Mouse (Mus musculus) midbrain, postnatal 0 days (tissue): ENCODE measurements at regions not wholly inside any gene's neighbourhood (a gene's known extent, or its start where the extent isn't known, plus 50 kb on each side); places are given as distances from the start of the nearest gene placed in this dataset.
"Not testable (repeated sequence)": the region's sequence is repeated elsewhere in the genome, so short reads cannot be mapped to it uniquely, and the experiment has no call there.

Source experiments
- ATAC-seq: fragments of 200-750 bp; cut with Nextera tagmentation; 2 replicates; pipeline ENCODE4 v1.8.0; 2017; ENCODE audit warnings: moderate number of reproducible peaks, mild to moderate bottlenecking, moderate TSS enrichment, moderate library complexity; ENCODE audit not compliant: low FRiP score
- DNase-seq: peaks from one replicate; pipeline ENCODE4 v3.0.0-alpha.2; 2015; ENCODE audit warnings: low spot score
- H3K27ac ChIP-seq: fragments of 300-500 bp; sonication (generic); 2 replicates; pipeline ENCODE4 v1.5.1; 2014; ENCODE audit warnings: low read depth, mild to moderate bottlenecking, low read length, mixed read lengths
- H3K27me3 ChIP-seq: fragments of 300-500 bp; sonication (generic); 2 replicates; pipeline ENCODE4 v1.6.1; 2014; ENCODE audit warnings: low read length, control low read depth, mixed read lengths; ENCODE audit not compliant: insufficient read depth
- H3K36me3 ChIP-seq: fragments of 300-500 bp; sonication (generic); 2 replicates; pipeline ENCODE4 v1.6.1; 2014; ENCODE audit warnings: low read length, control low read depth, mixed read lengths; ENCODE audit not compliant: insufficient read depth
- H3K4me1 ChIP-seq: fragments of 300-500 bp; sonication (generic); 2 replicates; pipeline ENCODE4 v1.6.1; 2014; ENCODE audit warnings: mild to moderate bottlenecking, control low read depth, antibody characterized with exemption, low read length, mixed read lengths; ENCODE audit not compliant: insufficient read depth
- H3K4me2 ChIP-seq: fragments of 300-500 bp; sonication (generic); 2 replicates; pipeline ENCODE4 v1.6.1; 2014; ENCODE audit warnings: low read depth, mild to moderate bottlenecking, low read length, mixed read lengths; ENCODE audit not compliant: poor library complexity, severe bottlenecking
- H3K4me3 ChIP-seq: fragments of 300-500 bp; sonication (generic); 2 replicates; pipeline ENCODE4 v1.5.1; 2014; ENCODE audit warnings: low read depth, mild to moderate bottlenecking, low read length, moderate library complexity
- H3K9ac ChIP-seq: fragments of 300-500 bp; sonication (generic); replicated peaks from 2 replicates; pipeline ENCODE4 v1.6.1; 2014; ENCODE audit warnings: mild to moderate bottlenecking, low read length, moderate library complexity, mixed read lengths; ENCODE audit not compliant: poor library complexity, severe bottlenecking
- H3K9me3 ChIP-seq: fragments of 300-500 bp; sonication (generic); 2 replicates; pipeline ENCODE4 v1.6.1; 2016; ENCODE audit warnings: low read length, control low read depth
- CTCF ChIP-seq: IDR thresholded peaks from 2 replicates; pipeline ENCODE4 v1.5.1; 2016; ENCODE audit warnings: antibody characterized with exemption, mild to moderate bottlenecking
- WGBS: fragments of 180-500 bp; shearing (Covaris S2); extraction: QIAGEN DNeasy Blood & Tissue Kit; methylation state at CpG from one replicate; pipeline ENCODE4 v1.1.7; 2014; 5-methylcytosine and 5-hydroxymethylcytosine counted together

- peak; percentile 17 for DNase-seq
- Histone ChIP-seq H3K27ac (no peak overlapping the region), H3K4me1 (no peaks in the 10 kb centered on the region), H3K4me2 (no peak overlapping the region), H3K27me3 (no peaks in the 10 kb centered on the region), H3K9me3 (no peaks in the 10 kb centered on the region), H3K36me3 (no peaks in the 10 kb centered on the region), H3K9ac (no peak overlapping the region), H3K4me3 (no peak overlapping the region)
- TF ChIP-seq CTCF, result no peak
- 45% methylated on average over 12 of the region's 12 CpGs for WGBS
- no peak for ATAC-seq
These were observed 73.6 kb upstream of the Rpl34 start for GRCm38 (mm10) chr3:130803591-130804326.

- WGBS, result 64% methylated on average over 2 of the region's 2 CpGs
- ATAC-seq, result no peak
These were observed 69.8 kb upstream of the Rpl34 start for GRCm38 (mm10) chr3:130800016-130800415.

GRCm38 (mm10) chr3:130797956-130798355 lies 67.8 kb upstream of the Rpl34 start:
- DNase-seq, ATAC-seq, H3K27ac ChIP-seq: not testable (repeated sequence)

More at GRCm38 (mm10) chr3:130800016-130800415, 69.8 kb upstream of the Rpl34 start:
- Histone ChIP-seq H3K9ac (no peak overlapping the region), H3K27ac (no peak overlapping the region), H3K4me2 (no peak overlapping the region), H3K4me1 (no peaks in the 10 kb centered on the region), H3K4me3 (no peak overlapping the region), H3K36me3 (no peaks in the 10 kb centered on the region), H3K9me3 (no peaks in the 10 kb centered on the region), H3K27me3 (no peaks in the 10 kb centered on the region)
- no peak for TF ChIP-seq CTCF
- DNase-seq, result no peak

GRCm38 (mm10) chr3:130796531-130796930 lies 66.3 kb upstream of the Rpl34 start:
- ATAC-seq (no peak), DNase-seq (no peak)
- Histone ChIP-seq H3K27ac (no peak overlapping the region), H3K27me3 (no peaks in the 10 kb centered on the region), H3K4me3 (no peak overlapping the region), H3K9me3 (no peaks in the 10 kb centered on the region), H3K36me3 (no peaks in the 10 kb centered on the region), H3K4me2 (no peak overlapping the region), H3K9ac (no peak overlapping the region), H3K4me1 (no peaks in the 10 kb centered on the region)
- 82% methylated on average over 8 of the region's 8 CpGs for WGBS
- TF ChIP-seq CTCF, result no peak

More at GRCm38 (mm10) chr3:130797956-130798355, 67.8 kb upstream of the Rpl34 start:
- H3K27me3 ChIP-seq, H3K4me3 ChIP-seq, H3K36me3 ChIP-seq, H3K4me2 ChIP-seq, H3K4me1 ChIP-seq, H3K9me3 ChIP-seq, H3K9ac ChIP-seq: not testable (repeated sequence)
- 100% methylated on average over 1 of the region's 1 CpGs for WGBS

GRCm38 (mm10) chr3:130795396-130795795 lies 65.2 kb upstream of the Rpl34 start:
- no peaks in the 10 kb centered on the region for H3K4me1 ChIP-seq
- H3K4me2 ChIP-seq, result no peak overlapping the region
- ATAC-seq, result no peak
- H3K9me3 ChIP-seq, result no peaks in the 10 kb centered on the region
- 80% methylated on average over 4 of the region's 4 CpGs for WGBS
- H3K4me3 ChIP-seq, result no peak overlapping the region
- no peaks in the 10 kb centered on the region for H3K27me3 ChIP-seq
- no peaks in the 10 kb centered on the region for H3K36me3 ChIP-seq
- DNase-seq, result no peak
- H3K9ac ChIP-seq, result no peak overlapping the region
- no peak for TF ChIP-seq CTCF
- no peak overlapping the region for H3K27ac ChIP-seq

GRCm38 (mm10) chr3:130794142-130794925 lies 64.1 kb upstream of the Rpl34 start:
- Histone ChIP-seq H3K9ac (no peak overlapping the region), H3K36me3 (no peaks in the 10 kb centered on the region), H3K4me2 (no peak overlapping the region), H3K4me1 (no peaks in the 10 kb centered on the region), H3K9me3 (no peaks in the 10 kb centered on the region), H3K27me3 (no peaks in the 10 kb centered on the region), H3K27ac (no peak overlapping the region), H3K4me3 (no peak overlapping the region)
- whole genome bisulfite sequencing, result 34% methylated on average over 10 of the region's 13 CpGs
- no peak for ATAC-seq
- no peak for DNase-seq
- TF ChIP-seq CTCF, result peak; percentile 48
